ENCODE assay signal across 9 mouse cellular contexts in genomic region chr5:37118242-37118641, GRCm38 (mm10). TPM values are rescaled to one million over a fixed set of nuclear protein-coding genes. Genes with fewer than 3 reads are reported as not detected.
DNase-seq lines count a peak whose midpoint lies in the region; ATAC-seq and TF ChIP-seq lines count a peak whose summit lies in the region.
"Had no signal": no experiment of that assay in that cellular context is flagged by ENCODE, and none has a peak within 500 bp of the region (broad histone marks: within the 10 kb centered on the region; RNA-seq: fewer than 3 reads in every experiment).

No protein-coding gene starts in this region.

- no peak for ATAC-seq in kidney, embryonic 14.5 days (ENCODE audit: low FRiP score, low TSS enrichment)
- ATAC-seq in activated CD4-positive, CD25-positive, alpha-beta regulatory T cell, adult 4 months: peak; percentile 40
- 0 out of 2 replicates have a peak, but pooled peaks have one; percentile 31 for ATAC-seq in hindbrain, embryonic 16.5 days

- H3K4me1 ChIP-seq in kidney, embryonic 14.5 days (ENCODE audit: control insufficient read depth, insufficient read depth, low read length): no peaks in the 10 kb centered on the region
- peaks cover 3 to 33% of the 10 kb centered on the region in 2 experiments; a peak in 2 of 4 replicates for H3K4me1 ChIP-seq in CH12.LX (ENCODE audit: control insufficient read depth in 1 of 2, insufficient read depth in 2 of 2)
- no peaks in the 10 kb centered on the region for H3K4me1 ChIP-seq in hindbrain, embryonic 16.5 days (ENCODE audit: control insufficient read depth, insufficient read depth, low read depth, low read length)

- peak; percentile 25 to 30 for DNase-seq in kidney, postnatal 4 days
- DNase-seq in CH12.LX (ENCODE audit: extremely low read depth): peak; percentile 48
- no peak for DNase-seq in urinary bladder, postnatal 14 days (ENCODE audit: low spot score)
- no peak for DNase-seq in urinary bladder, postnatal 25 days (ENCODE audit: low spot score)
- DNase-seq in gastrocnemius, postnatal 10 days: no peak

- H3K79me2 ChIP-seq in CH12.LX (replicated peaks; ENCODE audit: control insufficient read depth, extremely low read depth, insufficient read depth, poor library complexity, severe bottlenecking): no peaks in the 10 kb centered on the region

- no peak overlapping the region for H3K9ac ChIP-seq in kidney, embryonic 14.5 days (ENCODE audit: low read depth, low read length)
- no peak overlapping the region for H3K9ac ChIP-seq in CH12.LX (ENCODE audit: insufficient read depth, low read depth)
- no peak overlapping the region for H3K9ac ChIP-seq in hindbrain, embryonic 16.5 days (ENCODE audit: low read depth, low read length)

- dilution Hi-C loops in CH12.LX (cut with MboI; ENCODE audit: extremely low pct_ligation_motif_present, extremely low pct_unique_long_range_greater_than_20kb, low sequenced_read_pairs): no loop called here

- peak; percentile 39 for TF ChIP-seq RAD21 in CH12.LX (IDR thresholded peaks at IDR 0.05; ENCODE audit: low read depth, low read length)

- no peak overlapping the region for H3K4me3 ChIP-seq in kidney, embryonic 14.5 days (ENCODE audit: low read length)
- no peak overlapping the region for H3K4me3 ChIP-seq in CH12.LX (replicated peaks in 1 of 3; ENCODE audit: low read depth in 2 of 3, low read length in 2 of 3, poor library complexity in 1 of 3)
- H3K4me3 ChIP-seq in hindbrain, embryonic 16.5 days (ENCODE audit: low read length): no peak overlapping the region

- in situ Hi-C loops in CH12.LX (cut with MboI; ENCODE audit: low pct_ligation_motif_present, low pct_unique_long_range_greater_than_20kb, low sequenced_read_pairs): loop anchor here (10.0 kb wide), 1 partner anchor 167 kb away; no protein-coding TSS in a partner anchor

- H3K36me3 ChIP-seq in kidney, embryonic 14.5 days (ENCODE audit: control insufficient read depth, insufficient read depth, low read length): no peaks in the 10 kb centered on the region
- no peaks in the 10 kb centered on the region for H3K36me3 ChIP-seq in CH12.LX (replicated peaks in 1 of 2; ENCODE audit: control insufficient read depth in 1 of 2, insufficient read depth in 1 of 2, low read length in 1 of 2)
- peaks cover 6% of the 10 kb centered on the region for H3K36me3 ChIP-seq in hindbrain, embryonic 16.5 days (ENCODE audit: control insufficient read depth, insufficient read depth, low read length)

- no peak for TF ChIP-seq POLR2A in CH12.LX (IDR thresholded peaks at IDR 0.05; ENCODE audit: low read depth, low read length)

- TF ChIP-seq EP300 in CH12.LX (IDR thresholded peaks at IDR 0.05; ENCODE audit: low read length): no peak

- H3K4me2 ChIP-seq in kidney, embryonic 14.5 days (replicated peaks; ENCODE audit: low read depth, low read length): no peak overlapping the region
- no peak overlapping the region for H3K4me2 ChIP-seq in CH12.LX (ENCODE audit: insufficient read depth, low read depth, poor library complexity, severe bottlenecking)
- no peak overlapping the region for H3K4me2 ChIP-seq in hindbrain, embryonic 16.5 days (ENCODE audit: low read length)

- peak; percentile 78 to 87 for TF ChIP-seq CTCF in CH12.LX (conservative IDR thresholded peaks at IDR 0.05 in 1 of 2, IDR thresholded peaks at IDR 0.05 in 1 of 2; ENCODE audit: low read depth in 2 of 2, low read length in 2 of 2)

- no peak overlapping the region for H3K27ac ChIP-seq in kidney, embryonic 14.5 days (ENCODE audit: low read depth, low read length)
- H3K27ac ChIP-seq in CH12.LX (ENCODE audit: insufficient read depth, low read depth): no peak overlapping the region
- no peak overlapping the region for H3K27ac ChIP-seq in hindbrain, embryonic 16.5 days (ENCODE audit: low read depth, low read length)
- H3K27ac ChIP-seq: macrophage had no signal

- no peaks in the 10 kb centered on the region for H3K27me3 ChIP-seq in kidney, embryonic 14.5 days (ENCODE audit: control insufficient read depth, insufficient read depth, low read length)
- H3K27me3 ChIP-seq in CH12.LX (replicated peaks): peaks cover 35% of the 10 kb centered on the region
- no peaks in the 10 kb centered on the region for H3K27me3 ChIP-seq in hindbrain, embryonic 16.5 days (replicated peaks; ENCODE audit: control insufficient read depth, insufficient read depth, low read length)

- H3K9me3 ChIP-seq in kidney, embryonic 14.5 days (ENCODE audit: control insufficient read depth, low read length): no peaks in the 10 kb centered on the region
- H3K9me3 ChIP-seq in CH12.LX (replicated peaks; ENCODE audit: low read length): no peaks in the 10 kb centered on the region
- no peaks in the 10 kb centered on the region for H3K9me3 ChIP-seq in hindbrain, embryonic 16.5 days (ENCODE audit: control insufficient read depth, low read length)

- WGBS in kidney, embryonic 14.5 days: 59% methylated on average over 4 of the region's 4 CpGs
- 54% methylated on average over 4 of the region's 4 CpGs for WGBS in hindbrain, embryonic 16.5 days

TF ChIP-seq in CH12.LX, 34 proteins besides CTCF, POLR2A, EP300 and RAD21:
- TF ChIP-seq BHLHE40 (IDR thresholded peaks at IDR 0.05; ENCODE audit: low read depth, low read length) (peak; percentile 62), IRF4 (IDR thresholded peaks at IDR 0.05; ENCODE audit: low read depth, low read length) (no peak), PAX5 (IDR thresholded peaks at IDR 0.05; ENCODE audit: low read length) (no peak), SIN3A (IDR thresholded peaks at IDR 0.05; ENCODE audit: low read length) (no peak), POLR2AphosphoS2 (IDR thresholded peaks at IDR 0.05; ENCODE audit: low read depth, low read length) (no peak), KAT2A (IDR thresholded peaks at IDR 0.05; ENCODE audit: insufficient replicate concordance, low read length) (no peak), ZC3H11A (IDR thresholded peaks at IDR 0.05; ENCODE audit: low read depth, low read length) (no peak), MYC (IDR thresholded peaks at IDR 0.05; ENCODE audit: low read depth, low read length) (no peak), RCOR1 (conservative IDR thresholded peaks at IDR 0.05; ENCODE audit: low read depth, low read length) (no peak), E2F4 (IDR thresholded peaks at IDR 0.05; ENCODE audit: insufficient replicate concordance, low read depth, low read length) (no peak), MXI1 (IDR thresholded peaks at IDR 0.05; ENCODE audit: low read depth, low read length) (no peak), SMC3 (IDR thresholded peaks at IDR 0.05; ENCODE audit: low read depth, low read length) (peak; percentile 78), ETS1 (conservative IDR thresholded peaks at IDR 0.05; ENCODE audit: low read depth, low read length) (no peak), HCFC1 (IDR thresholded peaks at IDR 0.05; ENCODE audit: low read depth, low read length) (no peak)

RNA-seq across cellular contexts. Expression of gene Gm1043, which starts 33.1 kb away (rescaled TPM):
- polyA plus RNA-seq in kidney, embryonic 14.5 days (2014; fragmentation: Nextera tagmentation; extraction: Ambion mirVana): not detected in 2 replicates
- total RNA-seq in CH12.LX (2012; rRNA removed) (not detected in 2 replicates), CH12.LX (2014; rRNA removed) (not detected in 2 replicates)
- polyA plus RNA-seq in CH12.LX (2012; ENCODE audit: insufficient read length, low read depth): not detected in 2 replicates
- polyA plus RNA-seq in activated CD4-positive, CD25-positive, alpha-beta regulatory T cell, adult 4 months (2017; shearing (Covaris generic)): 1 to 10 TPM; 1.3 to 1.4 TPM
- 1.8 TPM in 2 replicates for polyA plus RNA-seq in hindbrain, embryonic 16.5 days (2015; fragmentation: Nextera tagmentation; extraction: Ambion mirVana)
- not detected for total RNA-seq in gastrocnemius, postnatal 10 days (2021)
- polyA plus RNA-seq: macrophage had no signal

Comparison
In these comparisons a context has a peak if more than half of its experiments do, and no peak if none do; other contexts are left out.
1. DNase-seq: peak in kidney, postnatal 4 days (2 of 2) and CH12.LX (single experiment); none in urinary bladder, postnatal 14 days (single experiment), urinary bladder, postnatal 25 days (single experiment) and gastrocnemius, postnatal 10 days (single experiment).